Mouse (Mus musculus): ENCODE data around the gene Bmyc.
"Not testable (repeated sequence)": the region's sequence is repeated elsewhere in the genome, so short reads cannot be mapped to it uniquely, and the experiment has no call there.

Gene Bmyc

DNA sequence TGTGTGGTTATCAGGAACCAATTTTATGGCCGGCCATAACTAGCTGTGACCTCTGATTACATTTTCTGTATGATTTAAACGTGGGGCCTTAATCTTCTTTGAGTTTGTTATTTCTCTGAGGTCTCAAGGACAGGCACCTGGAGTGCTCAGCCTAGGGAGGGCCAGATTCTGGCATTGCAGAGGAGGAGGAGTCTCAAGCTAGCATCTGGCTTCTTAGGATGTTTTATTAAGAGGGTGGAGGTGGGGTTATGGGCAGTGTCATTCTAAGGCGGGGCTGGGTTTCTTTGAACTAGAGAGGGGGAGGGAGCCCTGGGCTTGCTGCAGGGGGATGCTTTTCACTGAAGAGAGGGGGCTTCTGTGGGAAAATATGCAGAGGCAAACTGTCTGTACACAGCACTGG lies 5.1 kb downstream of the Bmyc start:
- in situ Hi-C loops (cut with MboI; ENCODE audit: unreplicated experiment in 2 of 2): not testable (repeated sequence)

DNA sequence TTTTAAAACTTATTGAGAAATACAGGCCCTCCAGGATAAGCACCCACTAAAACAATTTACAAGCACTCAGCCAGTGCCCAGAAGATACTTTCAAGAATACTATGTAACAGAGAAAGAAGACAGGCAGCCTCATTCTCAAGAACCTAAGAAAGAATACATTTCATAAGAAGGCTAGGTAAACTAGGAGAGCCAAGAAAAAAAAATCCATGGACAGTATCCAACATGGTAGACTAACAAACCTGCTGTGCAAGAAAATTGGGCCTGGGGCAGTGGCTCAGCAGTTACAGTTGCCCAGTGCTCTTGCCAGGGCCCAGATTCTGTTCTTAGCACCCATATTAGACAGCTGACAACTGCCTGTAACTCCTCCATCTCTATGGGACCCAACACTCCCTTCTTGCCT lies 10.7 kb downstream of the Bmyc start:
- in situ Hi-C loops (cut with MboI; ENCODE audit: unreplicated experiment in 2 of 2): no loop called here

DNA sequence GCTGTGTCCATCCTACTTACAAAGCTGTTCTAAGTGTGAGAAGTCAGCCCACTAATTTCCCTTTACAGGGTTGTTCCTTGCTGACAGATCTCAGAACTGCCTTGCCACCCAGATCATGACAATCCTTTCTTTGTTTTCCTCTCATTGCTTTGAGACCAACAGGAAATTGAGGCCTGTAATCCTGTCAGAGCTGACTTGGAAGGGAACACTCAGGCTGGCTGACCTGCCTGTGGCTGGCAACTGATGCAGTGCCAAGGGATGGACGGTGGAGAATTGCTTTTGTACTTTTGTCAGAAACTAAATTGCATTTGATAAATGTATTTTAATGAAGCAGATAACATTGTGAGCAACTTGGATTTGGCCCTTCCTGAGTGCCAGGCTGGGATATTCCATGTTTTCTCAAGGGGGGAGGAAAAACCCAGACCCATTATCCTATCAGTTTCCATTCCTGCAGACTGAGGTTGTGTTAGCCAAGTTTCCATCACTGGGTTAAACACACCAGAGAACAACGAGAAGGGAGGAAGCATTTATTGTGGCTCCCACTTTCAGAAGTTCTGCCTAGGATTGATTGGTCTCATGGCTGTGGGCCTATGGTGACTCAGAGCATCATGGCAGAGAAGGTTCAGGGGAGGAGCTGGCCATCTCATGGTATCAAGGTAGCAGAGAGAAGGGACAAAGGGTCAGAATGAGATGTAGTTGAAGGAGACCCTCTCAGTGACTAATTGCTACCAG lies 26.8 kb downstream of the Bmyc start:
- in situ Hi-C loops (cut with MboI; ENCODE audit: unreplicated experiment in 2 of 2): no loop called here

DNA sequence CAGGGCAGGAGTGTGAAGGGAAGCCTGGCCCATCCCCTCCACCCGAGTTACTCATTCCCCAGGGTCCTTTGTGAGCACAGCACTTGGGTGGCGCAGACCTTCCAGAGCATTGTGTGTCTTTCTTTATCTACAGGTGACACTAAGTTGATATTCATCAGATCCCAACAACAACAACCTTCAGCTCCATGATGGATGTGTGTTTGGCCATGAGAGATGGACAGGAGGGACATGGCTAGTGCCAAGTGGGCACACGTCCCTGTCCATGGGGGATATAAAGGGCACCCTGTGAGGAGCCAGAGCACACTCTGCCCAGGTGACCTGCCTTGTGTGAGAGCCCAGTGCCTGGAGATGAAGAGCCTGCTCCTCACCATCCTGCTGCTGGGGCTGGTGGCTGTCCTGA lies 30.2 kb downstream of the Bmyc start, which contains the start of gene Obp2b:
Obp2b (plus strand) TSS at position 301 of the 400 bp plus-strand sequence.
- in situ Hi-C loops (cut with MboI; ENCODE audit: unreplicated experiment in 2 of 2): not testable (repeated sequence)

DNA sequence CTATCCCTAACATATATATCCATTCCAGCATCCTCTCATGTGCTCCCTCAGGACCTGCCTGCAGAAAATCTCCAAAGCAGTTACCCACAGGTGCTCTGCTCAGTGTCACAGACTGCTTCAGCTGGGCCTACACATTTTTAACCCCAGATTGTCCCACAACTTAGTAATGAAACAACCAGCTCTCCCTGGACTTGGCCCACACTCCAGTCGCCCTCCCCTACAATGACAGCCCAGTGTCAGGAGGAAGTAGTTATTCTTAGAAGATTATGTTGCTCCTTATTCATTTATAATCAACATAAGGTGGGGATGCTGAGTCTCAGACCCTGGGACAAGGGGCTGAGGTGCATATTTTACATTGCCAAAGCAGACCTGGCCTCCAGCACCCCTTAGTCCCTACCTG lies 35.1 kb downstream of the Bmyc start:
- in situ Hi-C loops (cut with MboI; ENCODE audit: unreplicated experiment in 2 of 2): no loop called here

DNA sequence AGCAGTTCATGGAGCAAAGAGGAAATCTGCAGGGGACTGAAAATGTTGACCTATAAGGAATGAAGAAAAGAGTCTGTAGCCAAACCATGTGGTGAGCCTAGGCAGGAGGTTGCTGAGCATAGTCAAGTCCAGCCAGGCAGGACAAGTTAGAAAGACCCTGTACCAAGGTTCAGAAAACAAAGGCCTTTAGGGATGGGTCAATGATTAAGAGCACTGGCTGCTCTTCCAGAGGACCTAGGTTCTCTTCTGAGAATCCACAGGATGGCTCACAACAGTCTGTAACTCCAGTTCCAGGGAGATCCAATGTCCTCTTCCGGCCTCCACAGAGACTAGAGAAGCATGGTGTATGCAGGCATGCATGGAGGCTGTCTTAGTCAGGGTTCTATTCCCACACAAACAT lies 47.7 kb downstream of the Bmyc start:
- in situ Hi-C loops (cut with MboI; ENCODE audit: unreplicated experiment in 2 of 2): no loop called here
